Mouse (Mus musculus) mouse embryonic stem cell (cell line): ENCODE results near the gene Atp13a3.
"Not testable (repeated sequence)": the region's sequence is repeated elsewhere in the genome, so short reads cannot be mapped to it uniquely, and the experiment has no call there.

Experiments
- in situ Hi-C, 2 experiments: fragments of 300-500 bp; cut with MboI; formaldehyde crosslinking; loops; 1 replicate in 1 of 2; 3 replicates in 1 of 2; pipeline ENCODE4 v1.14.3; 2019 to 2020; ENCODE audit warnings: low sequenced_read_pairs in 2 of 2, low pct_unique_long_range_greater_than_20kb in 1 of 2, mixed read lengths in 1 of 2; ENCODE audit not compliant: unreplicated experiment in 1 of 2

Atp13a3 gene

GRCm38 (mm10) chr16:30374266-30374665 is 31.5 kb downstream of the Atp13a3 start:
- in situ Hi-C loops, result loop anchor here in 1 of 2 experiments (10.0 kb wide), 1 partner anchor 141 kb away; no protein-coding TSS in a partner anchor

GRCm38 (mm10) chr16:30373286-30373685 is 32.5 kb downstream of the Atp13a3 start:
- in situ Hi-C loops, result loop anchor here in 1 of 2 experiments (10.0 kb wide), 1 partner anchor 142 kb away; no protein-coding TSS in a partner anchor

- in situ Hi-C loops, result no loop called here
These were observed 38.4 kb downstream of the Atp13a3 start for GRCm38 (mm10) chr16:30367395-30367794.

- in situ Hi-C loops, result no loop called here
These were observed 41.2 kb downstream of the Atp13a3 start for GRCm38 (mm10) chr16:30364604-30365003.

GRCm38 (mm10) chr16:30362528-30362927 is 43.2 kb downstream of the Atp13a3 start:
- in situ Hi-C loops, result no loop called here

GRCm38 (mm10) chr16:30353489-30353888 is 52.3 kb downstream of the Atp13a3 start:
- in situ Hi-C loops, result not testable (repeated sequence)

- in situ Hi-C loops, result no loop called here
These were observed 91.5 kb downstream of the Atp13a3 start for GRCm38 (mm10) chr16:30314236-30314635.

- in situ Hi-C loops, result no loop called here
These were observed 95.1 kb downstream of the Atp13a3 start, which contains the start of gene Gp5 for GRCm38 (mm10) chr16:30310647-30311046. Gp5 (minus strand) TSS chr16:30310779.

- in situ Hi-C loops, result no loop called here
These were observed 95.6 kb downstream of the Atp13a3 start for GRCm38 (mm10) chr16:30310171-30310515.

GRCm38 (mm10) chr16:30309395-30310170 is 96.2 kb downstream of the Atp13a3 start:
- in situ Hi-C loops, result loop anchor here in 1 of 2 experiments (10.0 kb wide), 1 partner anchor 55 kb away; no protein-coding TSS in a partner anchor

GRCm38 (mm10) chr16:30308616-30309394 is 97.0 kb downstream of the Atp13a3 start:
- in situ Hi-C loops, result loop anchor here in 1 of 2 experiments (10.0 kb wide), 1 partner anchor 54 kb away; no protein-coding TSS in a partner anchor

GRCm38 (mm10) chr16:30307961-30308615 is 97.7 kb downstream of the Atp13a3 start:
- in situ Hi-C loops, result loop anchor here in 1 of 2 experiments (10.0 kb wide), 1 partner anchor 53 kb away; no protein-coding TSS in a partner anchor

GRCm38 (mm10) chr16:30307306-30307705 is 98.5 kb downstream of the Atp13a3 start:
- in situ Hi-C loops, result loop anchor here in 1 of 2 experiments (10.0 kb wide), 1 partner anchor 53 kb away; no protein-coding TSS in a partner anchor

GRCm38 (mm10) chr16:30306102-30306501 is 99.7 kb downstream of the Atp13a3 start:
- in situ Hi-C loops, result loop anchor here in 1 of 2 experiments (10.0 kb wide), 1 partner anchor 51 kb away; no protein-coding TSS in a partner anchor

- in situ Hi-C loops, result loop anchor here in 1 of 2 experiments (10.0 kb wide), 1 partner anchor 49 kb away; no protein-coding TSS in a partner anchor
These were observed 101.5 kb downstream of the Atp13a3 start for GRCm38 (mm10) chr16:30304236-30304635.

GRCm38 (mm10) chr16:30303411-30303810 is 102.4 kb downstream of the Atp13a3 start:
- in situ Hi-C loops, result loop anchor here in 1 of 2 experiments (10.0 kb wide), 1 partner anchor 49 kb away; no protein-coding TSS in a partner anchor

GRCm38 (mm10) chr16:30302686-30303085 is 103.1 kb downstream of the Atp13a3 start:
- in situ Hi-C loops, result loop anchor here in 1 of 2 experiments (10.0 kb wide), 1 partner anchor 48 kb away; no protein-coding TSS in a partner anchor

GRCm38 (mm10) chr16:30299711-30300277 is 106.0 kb downstream of the Atp13a3 start:
- in situ Hi-C loops, result loop anchor here in 1 of 2 experiments (10.0 kb wide), 1 partner anchor 45 kb away; no protein-coding TSS in a partner anchor
